Mouse (Mus musculus) gastrocnemius, postnatal 36 days (tissue): ENCODE results near the gene Slc16a14. TPM values are rescaled to one million over a fixed set of nuclear protein-coding genes. Genes with fewer than 3 reads are reported as not detected.
A peak's percentile ranks its signal among the peaks of the same experiment; 100 is the strongest.
"Not testable (repeated sequence)": the region's sequence is repeated elsewhere in the genome, so short reads cannot be mapped to it uniquely, and the experiment has no call there.

Experiments
- DNase-seq, 2 experiments: peaks; one replicate each; pipeline ENCODE4 v3.0.0; 2022
- intact Hi-C: fragments of 180-260 bp; cut with DNase I; formaldehyde crosslinking; loops from one replicate; pipeline ENCODE4 v1.15.1; 2025
- long read RNA-seq, 2 experiments: library from polyadenylated mRNA; stranded (forward); transcript quantifications; one replicate each; pipeline ENCODE4 v2.0.0; 2021
- total RNA-seq, 2 experiments: library from RNA; stranded (reverse); gene quantifications; 2 replicates each; pipeline ENCODE4 v1.2.3; 2021

Gene Slc16a14
- total RNA-seq: under 1 TPM; 0.07 to 0.08 TPM
- long read RNA-seq, experiment 1, partial matches to known transcripts: 0 of 1 reads
- long read RNA-seq, experiment 1, other reads (novel, unspliced or antisense): 1 of 1 reads
- long read RNA-seq, experiment 2: 0 reads

- intact Hi-C loops: no loop called here
Measured at GRCm38 (mm10) chr1:84934503-84935333, at the start of gene Slc16a14. TSS of gene Slc16a14 (minus strand) at chr1:84935134.

GRCm38 (mm10) chr1:84961779-84962178 is 26.8 kb upstream of the Slc16a14 start:
- intact Hi-C loops, DNase-seq: not testable (repeated sequence)

More at GRCm38 (mm10) chr1:84934503-84935333, at the start of gene Slc16a14:
- DNase-seq: no peak

GRCm38 (mm10) chr1:84957713-84958112 is 22.8 kb upstream of the Slc16a14 start:
- intact Hi-C loops, DNase-seq: not testable (repeated sequence)

- DNase-seq, intact Hi-C loops: not testable (repeated sequence)
Measured at GRCm38 (mm10) chr1:84956771-84957170, 21.8 kb upstream of the Slc16a14 start.

- DNase-seq: no peak
- intact Hi-C loops: no loop called here
Measured at GRCm38 (mm10) chr1:84952456-84953181, 17.7 kb upstream of the Slc16a14 start.

GRCm38 (mm10) chr1:84951566-84951965 is 16.6 kb upstream of the Slc16a14 start:
- intact Hi-C loops: no loop called here
- no peak for DNase-seq

GRCm38 (mm10) chr1:84947390-84947789 is 12.5 kb upstream of the Slc16a14 start:
- no peak for DNase-seq
- intact Hi-C loops: no loop called here

- intact Hi-C loops: no loop called here
- DNase-seq: no peak
Measured at GRCm38 (mm10) chr1:84945950-84946349, 11.0 kb upstream of the Slc16a14 start.

GRCm38 (mm10) chr1:84943549-84943948 is 8.6 kb upstream of the Slc16a14 start:
- intact Hi-C loops: no loop called here

GRCm38 (mm10) chr1:84942666-84943065 is 7.7 kb upstream of the Slc16a14 start:
- intact Hi-C loops: no loop called here
- DNase-seq: no peak

More at GRCm38 (mm10) chr1:84943549-84943948, 8.6 kb upstream of the Slc16a14 start:
- no peak for DNase-seq

- intact Hi-C loops: no loop called here
Measured at GRCm38 (mm10) chr1:84940322-84940721, 5.4 kb upstream of the Slc16a14 start.

GRCm38 (mm10) chr1:84939466-84939865 is 4.5 kb upstream of the Slc16a14 start:
- intact Hi-C loops: no loop called here
- no peak for DNase-seq

More at GRCm38 (mm10) chr1:84940322-84940721, 5.4 kb upstream of the Slc16a14 start:
- DNase-seq: no peak

GRCm38 (mm10) chr1:84936716-84937510 is 2.0 kb upstream of the Slc16a14 start:
- intact Hi-C loops: no loop called here
- DNase-seq: no peak

GRCm38 (mm10) chr1:84935668-84936067 is 734 bp upstream of the Slc16a14 start:
- DNase-seq: peak; percentile 19 to 22

GRCm38 (mm10) chr1:84934151-84934502 is 807 bp downstream of the Slc16a14 start:
- intact Hi-C loops: no loop called here
- DNase-seq: no peak

More at GRCm38 (mm10) chr1:84935668-84936067, 734 bp upstream of the Slc16a14 start:
- intact Hi-C loops: no loop called here

- intact Hi-C loops: no loop called here
- DNase-seq: peak; percentile 51 to 56
Measured at GRCm38 (mm10) chr1:84933472-84934150, 1.3 kb downstream of the Slc16a14 start.

GRCm38 (mm10) chr1:84925599-84925998 is 9.3 kb downstream of the Slc16a14 start:
- no peak for DNase-seq
- intact Hi-C loops: no loop called here

- intact Hi-C loops: no loop called here
- no peak for DNase-seq
Measured at GRCm38 (mm10) chr1:84924134-84924533, 10.8 kb downstream of the Slc16a14 start.

- intact Hi-C loops: no loop called here
- no peak for DNase-seq
Measured at GRCm38 (mm10) chr1:84923432-84923831, 11.5 kb downstream of the Slc16a14 start.

GRCm38 (mm10) chr1:84918865-84919264 is 16.1 kb downstream of the Slc16a14 start:
- intact Hi-C loops: no loop called here
- DNase-seq: no peak
